Mouse (Mus musculus): ENCODE data around the gene Fgf16. TPM values are rescaled to one million over a fixed set of nuclear protein-coding genes. Genes with fewer than 3 reads are reported as not detected.

Fgf16 gene
- 3.3 and 3.7 TPM in 2 replicates for polyA plus RNA-seq (2012; rRNA removed)

DNA sequence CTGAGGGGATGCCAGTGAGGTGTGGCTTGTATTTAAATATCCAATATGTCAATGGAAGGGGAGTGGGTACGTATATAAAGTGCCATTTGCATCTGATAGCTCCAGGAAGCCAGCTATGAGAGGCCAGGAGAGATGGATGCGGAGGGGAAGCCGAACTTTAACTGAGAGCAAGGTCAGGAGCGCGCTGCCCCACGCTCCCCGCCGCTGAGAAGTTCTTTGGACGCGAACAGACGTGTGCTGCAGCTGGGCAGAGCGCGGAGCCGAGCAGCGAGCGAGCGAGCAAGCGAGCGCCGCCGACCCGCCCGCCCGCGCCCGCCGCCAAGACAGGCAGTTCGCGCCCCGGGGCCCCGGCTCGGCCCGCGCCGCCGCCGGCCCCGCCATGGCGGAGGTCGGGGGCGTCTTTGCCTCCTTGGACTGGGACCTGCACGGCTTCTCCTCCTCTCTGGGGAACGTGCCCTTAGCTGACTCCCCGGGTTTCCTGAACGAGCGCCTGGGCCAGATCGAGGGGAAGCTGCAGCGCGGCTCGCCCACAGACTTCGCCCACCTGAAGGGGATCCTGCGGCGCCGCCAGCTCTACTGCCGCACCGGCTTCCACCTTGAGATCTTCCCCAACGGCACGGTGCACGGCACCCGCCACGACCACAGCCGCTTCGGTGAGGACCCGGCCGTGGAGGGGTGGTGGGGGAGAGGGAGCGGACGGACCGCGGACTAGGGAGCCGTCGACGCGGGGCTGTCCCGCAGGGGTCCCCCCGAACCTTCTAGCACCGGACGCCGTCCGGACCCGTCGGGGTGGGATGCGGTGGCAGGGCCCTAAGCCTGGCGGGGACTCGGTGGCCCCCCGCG lies at the start of gene Fgf16:
Gene Fgf16 (plus strand): TSS at position 118 of the 843 bp plus-strand sequence.
- no peak for DNase-seq (ENCODE audit: extremely low spot score in 1 of 2, low spot score in 1 of 2)

DNA sequence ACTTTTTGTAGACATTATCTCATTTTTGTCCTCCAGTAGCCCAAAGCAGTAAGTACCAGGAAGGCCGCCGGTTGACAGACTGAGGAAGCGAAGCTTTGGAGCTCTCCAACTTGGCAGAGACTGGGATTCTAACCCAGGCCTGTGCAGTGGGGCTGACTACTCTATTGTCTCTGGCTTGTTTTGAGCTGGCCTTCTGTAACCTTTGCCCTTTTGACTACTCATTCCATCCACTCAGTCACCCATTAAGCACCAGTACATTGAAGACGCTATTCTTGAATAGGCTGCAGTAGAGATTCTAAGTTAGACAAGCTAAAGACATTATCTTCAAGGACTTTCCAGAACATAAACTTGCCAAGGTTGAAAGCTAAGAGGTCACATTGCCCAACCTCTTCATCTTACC lies 49.3 kb upstream of the Fgf16 start:
- no peak for DNase-seq (ENCODE audit: extremely low spot score in 1 of 2, low spot score in 1 of 2)

- DNase-seq (ENCODE audit: extremely low spot score in 1 of 2, low spot score in 1 of 2): no peak
These were observed 48.2 kb upstream of the Fgf16 start for GRCm38 (mm10) chrX:105715789-105716321.

- DNase-seq (ENCODE audit: extremely low spot score in 1 of 2, low spot score in 1 of 2): no peak
These were observed 45.7 kb upstream of the Fgf16 start for GRCm38 (mm10) chrX:105718388-105718787.

DNA sequence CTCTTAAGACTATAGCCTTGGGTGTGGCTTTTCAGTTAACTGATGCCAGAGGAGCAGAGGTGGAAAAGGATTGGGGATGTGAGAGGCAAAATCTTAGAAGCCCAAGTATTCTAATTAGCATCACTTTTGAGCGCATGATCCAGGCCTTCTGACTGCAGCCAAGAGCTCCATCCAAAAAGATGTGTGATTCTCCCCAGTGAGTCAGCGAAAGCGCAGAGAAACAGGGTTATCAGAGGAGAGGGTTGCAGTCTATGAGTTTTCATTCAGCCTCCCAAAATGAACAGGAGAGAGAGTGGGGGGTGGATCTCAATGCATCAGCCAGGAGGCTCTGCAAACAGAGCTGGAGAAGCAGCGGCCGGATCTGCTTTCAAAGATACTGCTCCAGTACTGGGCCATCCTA lies 45.1 kb upstream of the Fgf16 start:
- peak in 1 of 2 experiments; percentile 22 for DNase-seq (ENCODE audit: extremely low spot score in 1 of 2, low spot score in 1 of 2)

DNA sequence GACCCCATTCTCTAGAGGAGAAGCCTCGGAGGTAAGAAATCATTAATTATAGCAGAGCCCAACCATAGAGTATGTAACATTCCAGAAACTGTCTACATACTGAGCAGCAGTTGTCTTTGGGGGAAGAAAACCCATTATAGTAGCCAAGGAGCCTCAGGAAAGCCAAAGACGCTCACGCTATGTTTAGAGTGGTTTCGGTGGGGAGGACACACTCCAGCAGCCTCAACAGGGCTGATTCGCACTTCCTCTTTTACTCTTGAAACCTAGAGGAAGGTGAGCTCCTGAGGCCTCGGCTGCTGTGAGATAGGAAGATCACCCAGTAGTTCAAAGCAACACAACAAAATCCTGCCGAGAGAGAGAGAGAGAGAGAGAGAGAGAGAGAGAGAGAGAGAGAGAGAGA lies 39.9 kb upstream of the Fgf16 start:
- DNase-seq (ENCODE audit: extremely low spot score in 1 of 2, low spot score in 1 of 2): no peak

GRCm38 (mm10) chrX:105762847-105763527 lies 1.1 kb upstream of the Fgf16 start:
- no peak for DNase-seq (ENCODE audit: extremely low spot score in 1 of 2, low spot score in 1 of 2)

- DNase-seq (ENCODE audit: extremely low spot score in 1 of 2, low spot score in 1 of 2): no peak
These were observed 467 bp upstream of the Fgf16 start for GRCm38 (mm10) chrX:105763612-105764011.

DNA sequence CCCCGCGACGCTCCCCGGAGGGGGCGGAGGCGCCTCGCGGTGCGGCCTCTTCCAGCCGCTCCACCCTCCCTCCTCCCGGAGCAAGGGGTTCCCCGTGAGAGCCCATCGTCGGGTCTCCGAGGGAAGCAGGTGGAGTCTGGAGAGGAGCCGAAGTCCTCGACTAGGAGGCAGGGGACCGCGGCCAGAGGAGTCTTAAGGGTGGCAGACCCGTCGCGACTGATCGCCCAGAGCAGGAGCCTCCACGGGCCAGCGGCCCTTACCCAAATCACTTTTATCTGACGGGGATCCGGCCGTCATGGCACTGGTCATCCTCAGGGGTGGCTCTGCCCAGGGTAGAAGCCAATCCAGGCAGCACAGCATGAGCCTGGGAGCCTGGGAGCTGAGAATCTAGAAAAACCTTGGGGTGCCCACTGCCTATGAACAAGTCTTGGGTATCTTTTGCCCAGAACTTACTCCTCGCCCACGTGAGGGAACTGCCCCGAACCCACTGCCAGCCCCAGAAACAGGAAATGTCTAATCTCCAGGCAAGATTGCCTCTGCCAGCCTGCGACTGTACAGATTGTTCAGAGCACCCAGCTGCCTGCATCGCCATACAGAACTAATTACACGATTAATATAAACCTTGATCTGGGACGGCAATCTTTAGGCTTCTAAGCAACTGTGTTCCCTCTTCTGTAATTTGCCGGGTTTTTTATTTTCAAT lies 1.1 kb downstream of the Fgf16 start:
- DNase-seq (ENCODE audit: extremely low spot score in 1 of 2, low spot score in 1 of 2): no peak

GRCm38 (mm10) chrX:105766013-105766412 lies 1.9 kb downstream of the Fgf16 start:
- DNase-seq (ENCODE audit: extremely low spot score in 1 of 2, low spot score in 1 of 2): no peak

- no peak for DNase-seq (ENCODE audit: extremely low spot score in 1 of 2, low spot score in 1 of 2)
These were observed 3.2 kb downstream of the Fgf16 start for GRCm38 (mm10) chrX:105767177-105767764.

GRCm38 (mm10) chrX:105767932-105768331 lies 3.9 kb downstream of the Fgf16 start:
- no peak for DNase-seq (ENCODE audit: extremely low spot score in 1 of 2, low spot score in 1 of 2)

GRCm38 (mm10) chrX:105773281-105773680 lies 9.2 kb downstream of the Fgf16 start:
- no peak for DNase-seq (ENCODE audit: extremely low spot score in 1 of 2, low spot score in 1 of 2)

GRCm38 (mm10) chrX:105794806-105795403 lies 30.8 kb downstream of the Fgf16 start:
- no peak for DNase-seq (ENCODE audit: extremely low spot score in 1 of 2, low spot score in 1 of 2)

GRCm38 (mm10) chrX:105824462-105824861 lies 60.4 kb downstream of the Fgf16 start:
- DNase-seq (ENCODE audit: extremely low spot score in 1 of 2, low spot score in 1 of 2): no peak

Other genes starting within 250 kb of the Fgf16 start
- gene Atrx, start 165.1 kb downstream of the Fgf16 start, polyA plus RNA-seq (2012; rRNA removed): 68.8 and 79.9 TPM in 2 replicates
- 8.1 and 8.5 TPM in 2 replicates for gene Magt1, start 247.6 kb downstream of the Fgf16 start, polyA plus RNA-seq (2012; rRNA removed)

Data from frontal cortex, adult 2 months (tissue).